Comparison of ENCODE assay signal across 9 mouse cellular contexts in the genomic region with DNA sequence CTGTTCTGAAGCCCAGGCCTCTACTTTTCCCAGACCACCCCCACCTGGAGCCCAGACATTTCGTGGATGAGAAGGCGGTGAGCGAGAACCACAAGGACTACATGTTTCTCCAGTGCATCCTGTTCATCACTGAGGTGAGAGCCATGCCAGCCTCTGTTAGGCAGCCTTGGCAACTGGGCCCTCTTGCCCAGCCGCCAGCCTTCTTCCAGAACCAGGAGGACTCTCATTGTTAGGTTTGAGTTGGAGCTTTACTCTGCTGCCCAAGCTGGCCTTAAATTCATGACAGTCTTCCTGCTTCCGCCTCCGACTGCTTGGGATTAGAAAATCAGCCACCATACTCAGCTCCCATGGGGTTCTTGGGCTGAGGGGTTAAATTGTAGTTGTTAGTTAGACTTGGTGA. TPM values are rescaled to one million over a fixed set of nuclear protein-coding genes. Genes with fewer than 3 reads are reported as not detected.
A peak's percentile ranks its signal among the peaks of the same experiment; 100 is the strongest.
DNase-seq lines count a peak whose midpoint lies in the region; ATAC-seq lines count a peak whose summit lies in the region.
"Had no signal": no experiment of that assay in that cellular context is flagged by ENCODE, and none has a peak within 500 bp of the region (broad histone marks: within the 10 kb centered on the region; RNA-seq: fewer than 3 reads in every experiment).

No protein-coding gene starts in this region.

- no peak overlapping the region for H3K4me3 ChIP-seq in hindbrain, embryonic 12.5 days
- H3K4me3 ChIP-seq in hindbrain, embryonic 16.5 days (ENCODE audit: low read length) = no peak overlapping the region
- no peak overlapping the region for H3K4me3 ChIP-seq in brown adipose tissue, adult 24 weeks (ENCODE audit: insufficient read depth, low read depth, low read length)
- no peak overlapping the region for H3K4me3 ChIP-seq in embryonic facial prominence, embryonic 15.5 days (replicated peaks)
- H3K4me3 ChIP-seq in liver, embryonic 12.5 days = no peak overlapping the region

- peaks cover 47% of the 10 kb centered on the region for H3K4me1 ChIP-seq in hindbrain, embryonic 12.5 days
- peaks cover 32% of the 10 kb centered on the region for H3K4me1 ChIP-seq in hindbrain, embryonic 16.5 days (ENCODE audit: control insufficient read depth, insufficient read depth, low read depth, low read length)
- peaks cover 37% of the 10 kb centered on the region for H3K4me1 ChIP-seq in brown adipose tissue, adult 24 weeks (ENCODE audit: control insufficient read depth, insufficient read depth, insufficient read length, low read length)
- peaks cover 53% of the 10 kb centered on the region for H3K4me1 ChIP-seq in embryonic facial prominence, embryonic 15.5 days
- peaks cover 65% of the 10 kb centered on the region for H3K4me1 ChIP-seq in liver, embryonic 12.5 days

- H3K36me3 ChIP-seq in hindbrain, embryonic 12.5 days = peaks cover 48% of the 10 kb centered on the region
- H3K36me3 ChIP-seq in hindbrain, embryonic 16.5 days (ENCODE audit: control insufficient read depth, insufficient read depth, low read length) = peaks cover 25% of the 10 kb centered on the region
- peaks cover 37% of the 10 kb centered on the region for H3K36me3 ChIP-seq in embryonic facial prominence, embryonic 15.5 days
- H3K36me3 ChIP-seq in liver, embryonic 12.5 days = peaks cover 99% of the 10 kb centered on the region

- H3K27ac ChIP-seq in hindbrain, embryonic 12.5 days = peak overlapping the region; percentile 99; the same call in 1 of the 2 replicates
- H3K27ac ChIP-seq in hindbrain, embryonic 16.5 days (ENCODE audit: low read depth, low read length) = no peak overlapping the region
- H3K27ac ChIP-seq in brown adipose tissue, adult 24 weeks (replicated peaks; ENCODE audit: low read depth, low read length) = peak overlapping the region; percentile 99
- peak overlapping the region; percentile 100 for H3K27ac ChIP-seq in embryonic facial prominence, embryonic 15.5 days (replicated peaks)
- H3K27ac ChIP-seq in liver, embryonic 12.5 days = peak overlapping the region; percentile 82

- ATAC-seq in hindbrain, embryonic 12.5 days (ENCODE audit: low FRiP score) = no peak
- ATAC-seq in hindbrain, embryonic 16.5 days = no peak
- ATAC-seq in embryonic facial prominence, embryonic 15.5 days (ENCODE audit: insufficient number of reproducible peaks, low FRiP score, low TSS enrichment, low read depth) = no peak
- ATAC-seq in liver, embryonic 12.5 days = no peak

- H3K9me3 ChIP-seq in hindbrain, embryonic 12.5 days (replicated peaks) = no peaks in the 10 kb centered on the region
- no peaks in the 10 kb centered on the region for H3K9me3 ChIP-seq in hindbrain, embryonic 16.5 days (ENCODE audit: control insufficient read depth, low read length)
- no peaks in the 10 kb centered on the region for H3K9me3 ChIP-seq in embryonic facial prominence, embryonic 15.5 days (replicated peaks)
- no peaks in the 10 kb centered on the region for H3K9me3 ChIP-seq in liver, embryonic 12.5 days (replicated peaks)

- no peaks in the 10 kb centered on the region for H3K27me3 ChIP-seq in hindbrain, embryonic 12.5 days
- H3K27me3 ChIP-seq in hindbrain, embryonic 16.5 days (replicated peaks; ENCODE audit: control insufficient read depth, insufficient read depth, low read length) = no peaks in the 10 kb centered on the region
- H3K27me3 ChIP-seq in embryonic facial prominence, embryonic 15.5 days = no peaks in the 10 kb centered on the region
- no peaks in the 10 kb centered on the region for H3K27me3 ChIP-seq in liver, embryonic 12.5 days (replicated peaks)

- DNase-seq in urinary bladder, postnatal 10 days (ENCODE audit: low spot score) = no peak
- no peak for DNase-seq in cerebellum, adult 18-20 months
- no peak for DNase-seq in cerebellum, postnatal 10 days
- DNase-seq: lung, adult 18-20 months had no signal

- WGBS in hindbrain, embryonic 12.5 days = 93% methylated on average over 6 of the region's 6 CpGs
- 90% methylated on average over 6 of the region's 6 CpGs for WGBS in hindbrain, embryonic 16.5 days
- 84% methylated on average over 6 of the region's 6 CpGs for WGBS in embryonic facial prominence, embryonic 15.5 days
- WGBS in liver, embryonic 12.5 days (ENCODE audit: insufficient replicate concordance) = 88% methylated on average over 6 of the region's 6 CpGs

- no peak overlapping the region for H3K4me2 ChIP-seq in hindbrain, embryonic 12.5 days (replicated peaks)
- H3K4me2 ChIP-seq in hindbrain, embryonic 16.5 days (ENCODE audit: low read length) = no peak overlapping the region
- H3K4me2 ChIP-seq in embryonic facial prominence, embryonic 15.5 days (replicated peaks) = no peak overlapping the region
- no peak overlapping the region for H3K4me2 ChIP-seq in liver, embryonic 12.5 days

- H3K9ac ChIP-seq in hindbrain, embryonic 12.5 days = no peak overlapping the region
- H3K9ac ChIP-seq in hindbrain, embryonic 16.5 days (ENCODE audit: low read depth, low read length) = no peak overlapping the region
- 0 out of 2 replicates have a peak overlapping the region, but pooled peaks have one; percentile 31 for H3K9ac ChIP-seq in embryonic facial prominence, embryonic 15.5 days
- no peak overlapping the region for H3K9ac ChIP-seq in liver, embryonic 12.5 days

RNA-seq across cellular contexts. Expression of a gene that starts 23.8 kb away (rescaled TPM):
- polyA plus RNA-seq in hindbrain, embryonic 12.5 days (2016; fragmentation: Nextera tagmentation; extraction: Ambion mirVana) = 133 and 134 TPM in 2 replicates
- 153 and 159 TPM in 2 replicates for polyA plus RNA-seq in hindbrain, embryonic 16.5 days (2015; fragmentation: Nextera tagmentation; extraction: Ambion mirVana)
- 83.8 and 94.3 TPM in 2 replicates for polyA plus RNA-seq in brown adipose tissue, adult 24 weeks (2012; ENCODE audit: insufficient read depth, insufficient read length, missing spikeins)
- polyA plus RNA-seq in embryonic facial prominence, embryonic 15.5 days (2015; fragmentation: Nextera tagmentation; extraction: Ambion mirVana) = 146 and 154 TPM in 2 replicates
- 168 and 173 TPM in 2 replicates for polyA plus RNA-seq in liver, embryonic 12.5 days (2016; fragmentation: Nextera tagmentation; extraction: Ambion mirVana)

RNA-seq across cellular contexts. Expression of a gene that starts 24.0 kb away (rescaled TPM):
- 23.9 and 26.8 TPM in 2 replicates for polyA plus RNA-seq in hindbrain, embryonic 12.5 days (2016; fragmentation: Nextera tagmentation; extraction: Ambion mirVana)
- 25.4 and 30.8 TPM in 2 replicates for polyA plus RNA-seq in hindbrain, embryonic 16.5 days (2015; fragmentation: Nextera tagmentation; extraction: Ambion mirVana)
- 378 and 560 TPM in 2 replicates for polyA plus RNA-seq in brown adipose tissue, adult 24 weeks (2012; ENCODE audit: insufficient read depth, insufficient read length, missing spikeins)
- polyA plus RNA-seq in embryonic facial prominence, embryonic 15.5 days (2015; fragmentation: Nextera tagmentation; extraction: Ambion mirVana) = 29.4 and 32.1 TPM in 2 replicates
- 26.0 and 28.6 TPM in 2 replicates for polyA plus RNA-seq in liver, embryonic 12.5 days (2016; fragmentation: Nextera tagmentation; extraction: Ambion mirVana)

RNA-seq across cellular contexts. Expression of a gene that starts 34.4 kb away (rescaled TPM):
- polyA plus RNA-seq in hindbrain, embryonic 12.5 days (2016; fragmentation: Nextera tagmentation; extraction: Ambion mirVana) = 4.7 and 4.8 TPM in 2 replicates
- polyA plus RNA-seq in hindbrain, embryonic 16.5 days (2015; fragmentation: Nextera tagmentation; extraction: Ambion mirVana) = 1.2 and 1.4 TPM in 2 replicates
- 2.5 and 3.5 TPM in 2 replicates for polyA plus RNA-seq in brown adipose tissue, adult 24 weeks (2012; ENCODE audit: insufficient read depth, insufficient read length, missing spikeins)
- polyA plus RNA-seq in embryonic facial prominence, embryonic 15.5 days (2015; fragmentation: Nextera tagmentation; extraction: Ambion mirVana) = 2.2 and 3.0 TPM in 2 replicates
- polyA plus RNA-seq in liver, embryonic 12.5 days (2016; fragmentation: Nextera tagmentation; extraction: Ambion mirVana) = 0.44 and 0.59 TPM in 2 replicates

RNA-seq across cellular contexts. Expression of a gene that starts 47.6 kb away (rescaled TPM):
- 46.9 and 50.2 TPM in 2 replicates for polyA plus RNA-seq in hindbrain, embryonic 12.5 days (2016; fragmentation: Nextera tagmentation; extraction: Ambion mirVana)
- 63.7 and 67.7 TPM in 2 replicates for polyA plus RNA-seq in hindbrain, embryonic 16.5 days (2015; fragmentation: Nextera tagmentation; extraction: Ambion mirVana)
- 10.4 and 13.8 TPM in 2 replicates for polyA plus RNA-seq in brown adipose tissue, adult 24 weeks (2012; ENCODE audit: insufficient read depth, insufficient read length, missing spikeins)
- polyA plus RNA-seq in embryonic facial prominence, embryonic 15.5 days (2015; fragmentation: Nextera tagmentation; extraction: Ambion mirVana) = 34.6 and 34.7 TPM in 2 replicates
- polyA plus RNA-seq in liver, embryonic 12.5 days (2016; fragmentation: Nextera tagmentation; extraction: Ambion mirVana) = 23.5 and 24.3 TPM in 2 replicates

Comparison
In these comparisons a context has a peak if more than half of its experiments do, and no peak if none do; other contexts are left out.
1. RNA of a gene that starts 24.0 kb away (polyA plus RNA-seq): 378 to 560 TPM in brown adipose tissue, adult 24 weeks; 29.4 to 32.1 TPM in embryonic facial prominence, embryonic 15.5 days, 26.0 to 28.6 TPM in liver, embryonic 12.5 days, 25.4 to 30.8 TPM in hindbrain, embryonic 16.5 days and 23.9 to 26.8 TPM in hindbrain, embryonic 12.5 days; every median in the first group is over 10 times any median in the second.